Mouse (Mus musculus): Measurements from ENCODE around the gene Itga9. TPM values are rescaled to one million over a fixed set of nuclear protein-coding genes. Genes with fewer than 3 reads are reported as not detected.
A peak's percentile ranks its signal among the peaks of the same experiment; 100 is the strongest.

Itga9 gene
- polyA plus RNA-seq, 2 experiments = 1.4 to 2.8 TPM

GRCm38 (mm10) chr9:118569328-118569727 lies 37.2 kb upstream of the Itga9 start:
- H3K27me3 ChIP-seq (ENCODE audit: control insufficient read depth, insufficient read depth, low read length) = no peaks in the 10 kb centered on the region
- DNase-seq (ENCODE audit: low read depth in 3 of 3, low spot score in 3 of 3) (no peak), ATAC-seq (ENCODE audit: insufficient read depth) (no peak)
- no peak overlapping the region for H3K4me2 ChIP-seq (ENCODE audit: low read depth)
- H3K27ac ChIP-seq = no peak overlapping the region
- peaks cover 21% of the 10 kb centered on the region for H3K36me3 ChIP-seq (replicated peaks; ENCODE audit: control insufficient read depth, insufficient read depth, low read depth)
- H3K9me3 ChIP-seq (ENCODE audit: control insufficient read depth, low read length) = no peaks in the 10 kb centered on the region
- WGBS (ENCODE audit: insufficient replicate concordance) = 85% methylated on average over 6 of the region's 6 CpGs
- H3K9ac ChIP-seq (replicated peaks) = no peak overlapping the region
- TF ChIP-seq CTCF (IDR thresholded peaks at IDR 0.05; ENCODE audit: low read depth) = no peak
- TF ChIP-seq EP300 (IDR thresholded peaks at IDR 0.05; ENCODE audit: low read depth) = no peak
- H3K4me3 ChIP-seq (ENCODE audit: insufficient read depth in 1 of 2, low read depth in 2 of 2, low read length in 2 of 2) = no peak overlapping the region
- no peaks in the 10 kb centered on the region for H3K4me1 ChIP-seq (replicated peaks; ENCODE audit: control insufficient read depth in 2 of 2, insufficient read depth in 2 of 2, low read length in 1 of 2)

- Histone ChIP-seq H3K9ac (replicated peaks) (no peak overlapping the region), H3K9me3 (ENCODE audit: control insufficient read depth, low read length) (no peaks in the 10 kb centered on the region), H3K27ac (no peak overlapping the region), H3K4me1 (replicated peaks; ENCODE audit: control insufficient read depth in 2 of 2, insufficient read depth in 2 of 2, low read length in 1 of 2) (no peaks in the 10 kb centered on the region), H3K36me3 (replicated peaks; ENCODE audit: control insufficient read depth, insufficient read depth, low read depth) (peaks cover 12% of the 10 kb centered on the region), H3K4me2 (ENCODE audit: low read depth) (no peak overlapping the region), H3K27me3 (ENCODE audit: control insufficient read depth, insufficient read depth, low read length) (no peaks in the 10 kb centered on the region), H3K4me3 (ENCODE audit: insufficient read depth in 1 of 2, low read depth in 2 of 2, low read length in 2 of 2) (no peak overlapping the region)
- ATAC-seq (ENCODE audit: insufficient read depth) (no peak), DNase-seq (ENCODE audit: low read depth in 3 of 3, low spot score in 3 of 3) (no peak)
- 56% methylated on average over 4 of the region's 4 CpGs for WGBS (ENCODE audit: insufficient replicate concordance)
- TF ChIP-seq CTCF (IDR thresholded peaks at IDR 0.05; ENCODE audit: low read depth) (0 out of 2 replicates have a peak, but pooled peaks have one; percentile 9), EP300 (IDR thresholded peaks at IDR 0.05; ENCODE audit: low read depth) (no peak)
Observed at GRCm38 (mm10) chr9:118570865-118571264, 35.6 kb upstream of the Itga9 start.

- H3K36me3 ChIP-seq (replicated peaks; ENCODE audit: control insufficient read depth, insufficient read depth, low read depth) = peaks cover 13% of the 10 kb centered on the region
- no peak overlapping the region for H3K9ac ChIP-seq (replicated peaks)
- no peak overlapping the region for H3K4me2 ChIP-seq (ENCODE audit: low read depth)
- H3K9me3 ChIP-seq (ENCODE audit: control insufficient read depth, low read length) = no peaks in the 10 kb centered on the region
- H3K4me1 ChIP-seq (replicated peaks; ENCODE audit: control insufficient read depth in 2 of 2, insufficient read depth in 2 of 2, low read length in 1 of 2) = no peaks in the 10 kb centered on the region
- TF ChIP-seq CTCF (IDR thresholded peaks at IDR 0.05; ENCODE audit: low read depth) = no peak
- no peak overlapping the region for H3K27ac ChIP-seq
- WGBS (ENCODE audit: insufficient replicate concordance) = 66% methylated on average over 4 of the region's 4 CpGs
- no peak overlapping the region for H3K4me3 ChIP-seq (ENCODE audit: insufficient read depth in 1 of 2, low read depth in 2 of 2, low read length in 2 of 2)
- no peaks in the 10 kb centered on the region for H3K27me3 ChIP-seq (ENCODE audit: control insufficient read depth, insufficient read depth, low read length)
- DNase-seq (ENCODE audit: low read depth in 3 of 3, low spot score in 3 of 3) (no peak), ATAC-seq (ENCODE audit: insufficient read depth) (no peak)
Observed at GRCm38 (mm10) chr9:118571701-118572100, 34.8 kb upstream of the Itga9 start.

- Histone ChIP-seq H3K27ac (no peak overlapping the region), H3K36me3 (replicated peaks; ENCODE audit: control insufficient read depth, insufficient read depth, low read depth) (peaks cover 20% of the 10 kb centered on the region), H3K9ac (replicated peaks) (no peak overlapping the region), H3K4me3 (ENCODE audit: insufficient read depth in 1 of 2, low read depth in 2 of 2, low read length in 2 of 2) (no peak overlapping the region), H3K4me1 (replicated peaks; ENCODE audit: control insufficient read depth in 2 of 2, insufficient read depth in 2 of 2, low read length in 1 of 2) (no peaks in the 10 kb centered on the region), H3K9me3 (ENCODE audit: control insufficient read depth, low read length) (no peaks in the 10 kb centered on the region), H3K4me2 (ENCODE audit: low read depth) (no peak overlapping the region), H3K27me3 (ENCODE audit: control insufficient read depth, insufficient read depth, low read length) (no peaks in the 10 kb centered on the region)
- DNase-seq (ENCODE audit: low read depth in 3 of 3, low spot score in 3 of 3) (no peak), ATAC-seq (ENCODE audit: insufficient read depth) (no peak)
- 82% methylated on average over 5 of the region's 5 CpGs for WGBS (ENCODE audit: insufficient replicate concordance)
- TF ChIP-seq CTCF (IDR thresholded peaks at IDR 0.05; ENCODE audit: low read depth) (no peak), EP300 (IDR thresholded peaks at IDR 0.05; ENCODE audit: low read depth) (no peak)
Observed at GRCm38 (mm10) chr9:118574911-118575310, 31.6 kb upstream of the Itga9 start.

- TF ChIP-seq CTCF (IDR thresholded peaks at IDR 0.05; ENCODE audit: low read depth) (no peak), EP300 (IDR thresholded peaks at IDR 0.05; ENCODE audit: low read depth) (no peak)
- H3K36me3 ChIP-seq (replicated peaks; ENCODE audit: control insufficient read depth, insufficient read depth, low read depth) = peaks cover 14% of the 10 kb centered on the region
- 75% methylated on average over 6 of the region's 6 CpGs for WGBS (ENCODE audit: insufficient replicate concordance)
- no peak overlapping the region for H3K4me3 ChIP-seq (ENCODE audit: insufficient read depth in 1 of 2, low read depth in 2 of 2, low read length in 2 of 2)
- H3K9me3 ChIP-seq (ENCODE audit: control insufficient read depth, low read length) = no peaks in the 10 kb centered on the region
- ATAC-seq (ENCODE audit: insufficient read depth) (no peak), DNase-seq (ENCODE audit: low read depth in 3 of 3, low spot score in 3 of 3) (no peak)
- H3K27ac ChIP-seq = no peak overlapping the region
- H3K4me2 ChIP-seq (ENCODE audit: low read depth) = no peak overlapping the region
- no peak overlapping the region for H3K9ac ChIP-seq (replicated peaks)
- H3K27me3 ChIP-seq (ENCODE audit: control insufficient read depth, insufficient read depth, low read length) = no peaks in the 10 kb centered on the region
- H3K4me1 ChIP-seq (replicated peaks; ENCODE audit: control insufficient read depth in 2 of 2, insufficient read depth in 2 of 2, low read length in 1 of 2) = no peaks in the 10 kb centered on the region
Observed at GRCm38 (mm10) chr9:118580371-118580770, 26.1 kb upstream of the Itga9 start.

All from liver, embryonic 14.5 days (tissue).